Mouse (Mus musculus) testis, adult 2 months (tissue): ENCODE data around the gene Acap1.
A peak's percentile ranks its signal among the peaks of the same experiment; 100 is the strongest.

Source experiments
- CTCF ChIP-seq: fragments of 200-500 bp; IDR thresholded peaks from 2 replicates; pipeline ENCODE4 v1.5.1; 2012; ENCODE audit warnings: low read depth, mild to moderate bottlenecking, inconsistent platforms, low read length, moderate library complexity; ENCODE audit not compliant: control insufficient read depth, insufficient read depth, insufficient replicate concordance
- POLR2A ChIP-seq: fragments of 200-500 bp; IDR thresholded peaks from 2 replicates; pipeline ENCODE4 v1.6.1; 2012; ENCODE audit warnings: low read depth, mild to moderate bottlenecking, inconsistent platforms, low read length, moderate library complexity; ENCODE audit not compliant: control insufficient read depth

DNA sequence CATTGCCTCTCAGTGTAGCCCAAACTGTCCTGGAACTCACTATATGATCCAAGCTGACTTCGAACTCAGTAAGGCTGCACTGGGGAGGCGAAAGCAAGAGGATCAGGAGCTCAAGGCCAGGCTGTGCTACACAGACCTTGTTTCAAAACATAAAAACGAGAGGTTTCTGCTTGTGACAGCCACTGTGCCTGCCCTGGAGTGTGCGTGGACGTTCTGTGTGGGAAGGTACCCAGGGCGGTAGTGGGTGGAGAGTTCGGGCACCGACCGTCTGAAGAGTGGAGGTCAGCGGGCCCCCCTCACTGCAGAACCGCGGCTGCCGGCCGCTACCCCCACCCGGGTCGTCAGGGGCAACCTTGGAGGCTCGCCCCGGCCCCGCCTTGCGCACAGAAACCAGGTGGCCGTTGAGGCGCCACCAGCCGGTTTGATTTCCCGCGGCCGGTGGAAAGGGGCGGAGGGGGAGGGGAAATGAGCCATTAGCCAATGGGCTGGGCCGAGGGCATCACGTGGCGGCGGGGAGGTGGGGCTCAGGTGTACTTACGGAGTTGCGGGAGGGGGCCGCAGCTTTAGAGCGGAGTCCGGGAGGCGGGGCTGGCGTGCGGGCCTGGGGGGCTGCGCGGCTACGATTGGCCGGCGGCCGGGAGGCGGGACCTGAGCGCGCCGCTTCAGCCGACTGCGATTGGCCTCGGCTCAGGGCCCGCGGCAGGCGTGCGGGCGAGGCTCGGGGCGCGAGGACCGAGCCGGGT, 40.0 kb upstream of the Acap1 start, which contains the start of gene Ybx2:
- no peak for TF ChIP-seq CTCF
- peak; percentile 59; the same call in 1 of the 2 replicates for TF ChIP-seq POLR2A
